Mouse (Mus musculus) CH12.LX (cell line): ENCODE results near the gene Milr1. TPM values are rescaled to one million over a fixed set of nuclear protein-coding genes. Genes with fewer than 3 reads are reported as not detected.

Source experiments
- DNase-seq: peaks from one replicate; pipeline ENCODE4 v3.0.0-alpha.2; 2013; ENCODE audit errors: extremely low read depth
- H3K27ac ChIP-seq: 2 replicates; pipeline ENCODE4 v1.5.1; 2012; ENCODE audit warnings: low read depth, mild to moderate bottlenecking, control low read depth, moderate library complexity; ENCODE audit not compliant: insufficient read depth
- H3K27me3 ChIP-seq: replicated peaks from 2 replicates; pipeline ENCODE3; 2012; ENCODE audit warnings: inconsistent platforms
- H3K36me3 ChIP-seq, 2 experiments: replicated peaks in 1 of 2; 2 replicates each; pipeline versions ENCODE3 to v1.6.1; 2012; ENCODE audit warnings: inconsistent platforms in 1 of 2, low read length in 1 of 2, mild to moderate bottlenecking in 1 of 2, mixed read lengths in 1 of 2, moderate library complexity in 1 of 2; ENCODE audit not compliant: control insufficient read depth in 1 of 2, insufficient read depth in 1 of 2
- H3K4me1 ChIP-seq, 2 experiments: 2 replicates each; pipeline ENCODE4 v1.6.1; 2012; ENCODE audit warnings: inconsistent platforms in 1 of 2, moderate library complexity in 1 of 2; ENCODE audit not compliant: insufficient read depth in 2 of 2, control insufficient read depth in 1 of 2
- H3K4me2 ChIP-seq: 2 replicates; pipeline ENCODE4 v1.6.1; 2012; ENCODE audit warnings: low read depth, mild to moderate bottlenecking, control low read depth; ENCODE audit not compliant: poor library complexity, insufficient read depth, severe bottlenecking
- H3K4me3 ChIP-seq, 3 experiments: fragments of 150-350 bp in 1 of 3; sonication (generic) in 1 of 3; replicated peaks in 1 of 3; 2 replicates each; pipeline versions ENCODE3 to v1.5.1; 2011 to 2012; ENCODE audit warnings: low read depth in 2 of 3, low read length in 2 of 3, mild to moderate bottlenecking in 2 of 3, moderate library complexity in 2 of 3, control low read depth in 1 of 3, improper control_type of control experiment in 1 of 3, inconsistent platforms in 1 of 3, mixed read lengths in 1 of 3; ENCODE audit not compliant: poor library complexity in 1 of 3
- H3K79me2 ChIP-seq: replicated peaks from 2 replicates; pipeline ENCODE4 v1.6.1; 2012; ENCODE audit warnings: mild to moderate bottlenecking, moderate library complexity; ENCODE audit not compliant: control insufficient read depth, poor library complexity, insufficient read depth, severe bottlenecking; ENCODE audit errors: extremely low read depth
- H3K9ac ChIP-seq: 2 replicates; pipeline ENCODE4 v1.6.1; 2012; ENCODE audit warnings: low read depth, mild to moderate bottlenecking, control low read depth, moderate library complexity; ENCODE audit not compliant: insufficient read depth
- H3K9me3 ChIP-seq: replicated peaks from 2 replicates; pipeline ENCODE3; 2012; ENCODE audit warnings: low read length, inconsistent platforms, mixed read lengths
- BHLHE40 ChIP-seq: IDR thresholded peaks from 2 replicates; pipeline ENCODE4 v1.6.1; 2011; ENCODE audit warnings: mild to moderate bottlenecking, low read depth, low read length, improper control_type of control experiment
- CHD1 ChIP-seq: IDR thresholded peaks from 2 replicates; pipeline ENCODE4 v1.6.1; 2012; ENCODE audit warnings: low read depth, low read length, improper control_type of control experiment, inconsistent platforms
- CTCF ChIP-seq, 2 experiments: IDR thresholded peaks in 1 of 2; conservative IDR thresholded peaks in 1 of 2; 2 replicates each; pipeline ENCODE4 v1.5.1; 2011 to 2012; ENCODE audit warnings: low read depth in 2 of 2, low read length in 2 of 2, improper control_type of control experiment in 1 of 2, inconsistent platforms in 1 of 2, mild to moderate bottlenecking in 1 of 2, moderate library complexity in 1 of 2
- E2F4 ChIP-seq: IDR thresholded peaks from 2 replicates; pipeline ENCODE4 v1.6.1; 2011; ENCODE audit warnings: low read depth, low read length, improper control_type of control experiment; ENCODE audit not compliant: insufficient replicate concordance
- ETS1 ChIP-seq: conservative IDR thresholded peaks from 2 replicates; pipeline ENCODE4 v1.6.1; 2012; ENCODE audit warnings: low read depth, mild to moderate bottlenecking, inconsistent platforms, low read length, improper control_type of control experiment, moderate library complexity
- GABPA ChIP-seq: IDR thresholded peaks from 2 replicates; pipeline ENCODE4 v1.6.1; 2012; ENCODE audit warnings: low read depth, low read length, improper control_type of control experiment, inconsistent platforms; ENCODE audit not compliant: insufficient replicate concordance
- IRF4 ChIP-seq: IDR thresholded peaks from 2 replicates; pipeline ENCODE4 v1.6.1; 2014; ENCODE audit warnings: low read depth, mild to moderate bottlenecking, inconsistent platforms, low read length, improper control_type of control experiment
- JUN ChIP-seq: IDR thresholded peaks from 2 replicates; pipeline ENCODE4 v1.6.1; 2011; ENCODE audit warnings: low read depth, mild to moderate bottlenecking, low read length, improper control_type of control experiment, moderate library complexity; ENCODE audit not compliant: insufficient read depth
- JUND ChIP-seq: conservative IDR thresholded peaks from 2 replicates; pipeline ENCODE4 v1.6.1; 2011; ENCODE audit warnings: low read depth, low read length, improper control_type of control experiment
- KAT2A ChIP-seq: IDR thresholded peaks from 2 replicates; pipeline ENCODE4 v1.6.1; 2012; ENCODE audit warnings: low read length, improper control_type of control experiment, inconsistent platforms; ENCODE audit not compliant: insufficient replicate concordance
- MAFK ChIP-seq: IDR thresholded peaks from 2 replicates; pipeline ENCODE4 v1.6.1; 2011; ENCODE audit warnings: low read length, improper control_type of control experiment; ENCODE audit not compliant: insufficient replicate concordance
- MEF2A ChIP-seq: IDR thresholded peaks from 2 replicates; pipeline ENCODE4 v1.6.1; 2014; ENCODE audit warnings: low read depth, mild to moderate bottlenecking, inconsistent platforms, low read length, improper control_type of control experiment, borderline replicate concordance
- MXI1 ChIP-seq: IDR thresholded peaks from 2 replicates; pipeline ENCODE4 v1.6.1; 2011; ENCODE audit warnings: mild to moderate bottlenecking, low read depth, low read length, improper control_type of control experiment
- MYC ChIP-seq: IDR thresholded peaks from 2 replicates; pipeline ENCODE4 v1.6.1; 2011; ENCODE audit warnings: low read depth, mild to moderate bottlenecking, improper control_type of control experiment, low read length
- NELFE ChIP-seq: IDR thresholded peaks from 2 replicates; pipeline ENCODE4 v1.6.1; 2011; ENCODE audit warnings: low read depth, low read length, improper control_type of control experiment
- NRF1 ChIP-seq: IDR thresholded peaks from 2 replicates; pipeline ENCODE4 v1.6.1; 2014; ENCODE audit warnings: low read depth, mild to moderate bottlenecking, inconsistent platforms, low read length, improper control_type of control experiment, moderate library complexity
- PAX5 ChIP-seq: IDR thresholded peaks from 2 replicates; pipeline ENCODE4 v1.6.1; 2012; ENCODE audit warnings: low read length, inconsistent platforms, mixed read lengths
- POLR2A ChIP-seq: IDR thresholded peaks from 2 replicates; pipeline ENCODE4 v1.6.1; 2011; ENCODE audit warnings: low read depth, mild to moderate bottlenecking, improper control_type of control experiment, low read length
- POLR2AphosphoS2 ChIP-seq: IDR thresholded peaks from 2 replicates; pipeline ENCODE4 v1.6.1; 2011; ENCODE audit warnings: low read depth, low read length, improper control_type of control experiment
- RAD21 ChIP-seq: IDR thresholded peaks from 2 replicates; pipeline ENCODE4 v1.6.1; 2011; ENCODE audit warnings: low read depth, mild to moderate bottlenecking, low read length, improper control_type of control experiment, moderate library complexity
- RCOR1 ChIP-seq: conservative IDR thresholded peaks from 2 replicates; pipeline ENCODE4 v1.6.1; 2012; ENCODE audit warnings: low read depth, mild to moderate bottlenecking, inconsistent platforms, low read length, improper control_type of control experiment
- SIN3A ChIP-seq: IDR thresholded peaks from 2 replicates; pipeline ENCODE4 v1.6.1; 2012; ENCODE audit warnings: low read length, improper control_type of control experiment, inconsistent platforms
- SMC3 ChIP-seq: IDR thresholded peaks from 2 replicates; pipeline ENCODE4 v1.6.1; 2011; ENCODE audit warnings: low read depth, low read length, improper control_type of control experiment
- TBP ChIP-seq: conservative IDR thresholded peaks from 2 replicates; pipeline ENCODE4 v1.6.1; 2011; ENCODE audit warnings: low read depth, low read length, improper control_type of control experiment
- TCF12 ChIP-seq: IDR thresholded peaks from 2 replicates; pipeline ENCODE4 v1.6.1; 2014; ENCODE audit warnings: low read depth, mild to moderate bottlenecking, inconsistent platforms, low read length, improper control_type of control experiment
- USF1 ChIP-seq: IDR thresholded peaks from 2 replicates; pipeline ENCODE4 v1.6.1; 2014; ENCODE audit warnings: low read depth, mild to moderate bottlenecking, inconsistent platforms, low read length, improper control_type of control experiment
- USF2 ChIP-seq: conservative IDR thresholded peaks from 2 replicates; pipeline ENCODE4 v1.6.1; 2011; ENCODE audit warnings: low read depth, low read length, improper control_type of control experiment
- ZKSCAN1 ChIP-seq: IDR thresholded peaks from 2 replicates; pipeline ENCODE4 v1.6.1; 2012; ENCODE audit warnings: low read depth, inconsistent platforms, low read length, improper control_type of control experiment, borderline replicate concordance
- ZMIZ1 ChIP-seq: IDR thresholded peaks from 2 replicates; pipeline ENCODE4 v1.6.1; 2012; ENCODE audit warnings: low read depth, mild to moderate bottlenecking, inconsistent platforms, low read length, improper control_type of control experiment
- dilution Hi-C: fragments of 300-500 bp; cut with MboI; formaldehyde crosslinking; loops from 2 replicates; pipeline ENCODE4 v1.14.3; 2020; ENCODE audit warnings: low sequenced_read_pairs; ENCODE audit not compliant: extremely low pct_unique_long_range_greater_than_20kb, extremely low pct_ligation_motif_present
- in situ Hi-C: fragments of 300-500 bp; cut with MboI; formaldehyde crosslinking; loops from 3 replicates; pipeline ENCODE4 v1.14.3; 2019; ENCODE audit warnings: low sequenced_read_pairs, low pct_ligation_motif_present, low pct_unique_long_range_greater_than_20kb, mixed read lengths
- polyA plus RNA-seq: library from polyadenylated mRNA; unstranded; fragments of >175 nt; gene quantifications from 2 replicates; pipeline ENCODE4 v1.2.1, GENCODE M21; 2012; ENCODE audit warnings: low read depth; ENCODE audit not compliant: insufficient read length
- total RNA-seq, 2 experiments: library from RNA; depleted of rRNA; stranded (reverse); fragments of 300-350 nt in 1 of 2; fragments of >200 nt in 1 of 2; gene quantifications; 2 replicates each; pipeline ENCODE4 v1.2.3; 2012 to 2014

Gene Milr1
- total and polyA plus RNA-seq, 3 experiments, result 22.0 to 41.2 (median 35.4) TPM

GRCm38 (mm10) chr11:106760511-106760910, 9.5 kb downstream of the Milr1 start:
- Histone ChIP-seq H3K36me3 (peaks cover 26 to 53% of the 10 kb centered on the region in 2 experiments), H3K4me3 (peak overlapping the region in 1 of 3 experiments; percentile 6), H3K27ac (peak overlapping the region; percentile 99), H3K27me3 (no peaks in the 10 kb centered on the region), H3K9me3 (peaks cover 3% of the 10 kb centered on the region), H3K4me2 (no peak overlapping the region), H3K4me1 (peaks cover 45 to 80% of the 10 kb centered on the region in 2 experiments), H3K9ac (0 out of 2 replicates have a peak overlapping the region, but pooled peaks have one; percentile 79), H3K79me2 (no peaks in the 10 kb centered on the region)
- TF ChIP-seq E2F4 (no peak), NRF1 (no peak), SMC3 (no peak), JUN (no peak), CTCF (conservative IDR thresholded peaks at IDR 0.05 in 1 of 2, IDR thresholded peaks at IDR 0.05 in 1 of 2; ENCODE audit: low read depth in 2 of 2, low read length in 2 of 2) (no peak), MXI1 (no peak), MAFK (no peak), POLR2AphosphoS2 (no peak), TCF12 (no peak), NELFE (no peak), ZMIZ1 (no peak), BHLHE40 (no peak), CHD1 (no peak; the same call in 1 of the 2 replicates), ZKSCAN1 (no peak), USF1 (no peak), RAD21 (no peak), POLR2A (no peak)
- dilution Hi-C loops (no loop called here), in situ Hi-C loops (loop anchor here (25.0 kb wide), 1 partner anchor 448 kb away; the partner anchor contains the start of genes Cd79b and Gh)
- no peak for DNase-seq

- no peaks in the 10 kb centered on the region for H3K27me3 ChIP-seq
- DNase-seq, result peak; percentile 99
- dilution Hi-C loops, result no loop called here
- in situ Hi-C loops, result loop anchor here (25.0 kb wide), 1 partner anchor 450 kb away; the partner anchor contains the start of genes Cd79b and Gh
- no peaks in the 10 kb centered on the region for H3K9me3 ChIP-seq
- H3K27ac ChIP-seq, result peak overlapping the region; percentile 99
- H3K4me3 ChIP-seq, result peak overlapping the region in 1 of 3 experiments; percentile 14
- H3K4me1 ChIP-seq, result peaks cover 44 to 84% of the 10 kb centered on the region in 2 experiments
- H3K36me3 ChIP-seq, result peaks cover 27 to 51% of the 10 kb centered on the region in 2 experiments
- no peaks in the 10 kb centered on the region for H3K79me2 ChIP-seq
- H3K4me2 ChIP-seq, result peak overlapping the region; percentile 81
- peak overlapping the region; percentile 79 for H3K9ac ChIP-seq
- TF ChIP-seq MEF2A (peak; percentile 85), SMC3 (peak; percentile 2; the same call in 1 of the 2 replicates), CHD1 (0 out of 2 replicates have a peak, but pooled peaks have one; percentile 5), MAFK (peak; percentile 78; the same call in 1 of the 2 replicates), RCOR1 (peak; percentile 81; the same call in 1 of the 2 replicates), USF2 (no peak), JUND (peak; percentile 59), ETS1 (peak; percentile 96), E2F4 (peak; percentile 90; the same call in 1 of the 2 replicates), POLR2A (peak; percentile 37), BHLHE40 (peak; percentile 81), IRF4 (peak; percentile 80), USF1 (no peak), ZMIZ1 (peak; percentile 73; the same call in 1 of the 2 replicates), KAT2A (0 out of 2 replicates have a peak, but pooled peaks have one; percentile 66), GABPA (no peak), PAX5 (no peak), MXI1 (peak; percentile 93), TBP (peak; percentile 75), SIN3A (peak; percentile 81), MYC (peak; percentile 64), CTCF (conservative IDR thresholded peaks at IDR 0.05 in 1 of 2, IDR thresholded peaks at IDR 0.05 in 1 of 2; ENCODE audit: low read depth in 2 of 2, low read length in 2 of 2) (no peak), RAD21 (no peak; the same call in none of the 2 replicates)
Measured at GRCm38 (mm10) chr11:106762139-106762799, 11.2 kb downstream of the Milr1 start.
